Mouse (Mus musculus) ES-E14 (cell line): ENCODE data around the gene Arhgef11. TPM values are rescaled to one million over a fixed set of nuclear protein-coding genes. Genes with fewer than 3 reads are reported as not detected.
"Not testable (repeated sequence)": the region's sequence is repeated elsewhere in the genome, so short reads cannot be mapped to it uniquely, and the experiment has no call there.

Experiments
- DNase-seq: peaks from one replicate; pipeline ENCODE4 v3.0.0-alpha.2; 2013; ENCODE audit warnings: low read depth, low spot score
- H3K27ac ChIP-seq: 2 replicates; pipeline ENCODE4 v1.5.1; 2012; ENCODE audit warnings: low read depth, mild to moderate bottlenecking, low read length, moderate library complexity, mixed read lengths; ENCODE audit not compliant: poor library complexity, insufficient read depth, severe bottlenecking
- H3K36me3 ChIP-seq: 2 replicates; pipeline ENCODE4 v1.6.1; 2012; ENCODE audit warnings: mild to moderate bottlenecking, low read length, moderate library complexity, mixed read lengths; ENCODE audit not compliant: control insufficient read depth, poor library complexity, insufficient read depth, severe bottlenecking
- H3K4me1 ChIP-seq, 2 experiments: fragments of 150-350 bp in 1 of 2; sonication (generic) in 1 of 2; 2 replicates each; pipeline ENCODE4 v1.6.1; 2012; ENCODE audit warnings: low read length in 2 of 2, mild to moderate bottlenecking in 1 of 2, mixed read lengths in 1 of 2; ENCODE audit not compliant: control insufficient read depth in 2 of 2, insufficient read depth in 2 of 2, poor library complexity in 1 of 2
- H3K4me3 ChIP-seq, 2 experiments: fragments of 150-350 bp in 1 of 2; sonication (generic) in 1 of 2; 2 replicates each; pipeline ENCODE4 v1.5.1; 2012; ENCODE audit warnings: low read length in 2 of 2, low read depth in 1 of 2, mild to moderate bottlenecking in 1 of 2, mixed read lengths in 1 of 2; ENCODE audit not compliant: insufficient read depth in 1 of 2, poor library complexity in 1 of 2, severe bottlenecking in 1 of 2
- H3K9ac ChIP-seq: 2 replicates; pipeline ENCODE4 v1.6.1; 2012; ENCODE audit warnings: low read depth, mild to moderate bottlenecking, low read length, mixed read lengths; ENCODE audit not compliant: poor library complexity, insufficient read depth, severe bottlenecking
- H3K9me3 ChIP-seq: fragments of 150-350 bp; sonication (generic); 2 replicates; pipeline ENCODE4 v1.6.1; 2012; ENCODE audit warnings: low read depth, mild to moderate bottlenecking, low read length; ENCODE audit not compliant: control insufficient read depth, insufficient read depth
- CHD2 ChIP-seq: IDR thresholded peaks from 2 replicates; pipeline ENCODE4 v1.6.1; 2014; ENCODE audit warnings: mild to moderate bottlenecking, low read depth, low read length, inconsistent platforms
- HCFC1 ChIP-seq: IDR thresholded peaks from 2 replicates; pipeline ENCODE4 v1.6.1; 2012; ENCODE audit warnings: low read length, inconsistent platforms, borderline replicate concordance; ENCODE audit not compliant: insufficient read depth
- MAFK ChIP-seq: IDR thresholded peaks from 2 replicates; pipeline ENCODE4 v1.6.1; 2014; ENCODE audit warnings: mild to moderate bottlenecking, low read depth, low read length, inconsistent platforms; ENCODE audit not compliant: insufficient read depth
- ZC3H11A ChIP-seq: IDR thresholded peaks from 2 replicates; pipeline ENCODE4 v1.6.1; 2012; ENCODE audit warnings: low read depth, mild to moderate bottlenecking, inconsistent platforms, low read length, borderline replicate concordance
- ZNF384 ChIP-seq: IDR thresholded peaks from 2 replicates; pipeline ENCODE4 v1.6.1; 2012; ENCODE audit warnings: low read depth, low read length, inconsistent platforms
- in situ Hi-C, 2 experiments: fragments of 600-800 bp; cut with MboI; formaldehyde crosslinking; loops; one replicate each; pipeline ENCODE4 v1.15.1; 2025; ENCODE audit warnings: low sequenced_read_pairs in 2 of 2, inconsistent platforms in 1 of 2; ENCODE audit not compliant: unreplicated experiment in 2 of 2
- total RNA-seq: library from RNA; depleted of rRNA; stranded (reverse); fragments of 300-350 nt; gene quantifications from 2 replicates; pipeline ENCODE4 v1.2.3, GENCODE M21; 2012

Gene Arhgef11
- total RNA-seq, 1 experiment = 14.1 TPM

DNA sequence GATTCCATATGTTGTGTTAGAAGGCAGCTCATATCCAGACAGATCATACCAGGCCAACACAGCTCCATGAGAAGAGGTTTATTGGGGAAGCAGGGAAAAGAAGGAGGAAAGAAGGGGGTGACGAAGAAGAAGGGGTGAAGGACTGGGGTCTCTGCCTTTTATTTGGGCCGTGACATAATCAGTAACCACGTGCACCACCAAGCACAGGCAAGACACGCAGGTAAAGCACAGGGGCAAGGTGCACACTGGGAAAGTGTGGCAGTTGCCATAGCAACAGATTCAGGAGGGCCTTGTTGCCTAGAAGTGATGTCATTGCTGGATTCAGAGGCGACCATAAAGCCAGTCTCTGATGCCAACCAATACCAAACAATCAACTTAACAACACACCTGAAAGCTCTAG is 23.6 kb upstream of the Arhgef11 start:
- Histone ChIP-seq H3K4me1 (no peaks in the 10 kb centered on the region), H3K36me3 (no peaks in the 10 kb centered on the region), H3K9ac (no peak overlapping the region), H3K27ac (no peak overlapping the region), H3K4me3 (no peak overlapping the region), H3K9me3 (no peaks in the 10 kb centered on the region)
- in situ Hi-C loops = no loop called here
- TF ChIP-seq HCFC1 (no peak), CHD2 (no peak), ZC3H11A (no peak), MAFK (no peak), ZNF384 (no peak)
- DNase-seq = no peak

DNA sequence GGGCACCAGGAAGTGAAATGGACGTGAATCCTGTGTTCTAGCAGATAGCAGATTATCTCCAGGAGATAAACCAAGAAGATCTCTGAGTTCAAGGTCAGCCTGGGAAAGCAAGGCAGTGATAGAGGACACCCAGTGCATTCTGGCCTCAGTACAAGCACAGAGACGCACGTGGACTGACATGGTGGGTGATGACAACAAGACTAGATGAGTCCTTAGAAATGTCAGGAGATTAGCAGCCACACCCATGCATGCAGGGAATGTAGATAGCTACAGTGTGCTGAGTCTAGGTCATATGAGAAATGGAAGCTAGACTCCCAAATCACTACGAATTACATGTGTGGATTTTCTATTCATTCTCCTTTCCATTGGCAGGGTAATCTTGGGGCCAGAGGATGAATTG is 22.0 kb upstream of the Arhgef11 start:
- DNase-seq, H3K27ac ChIP-seq, H3K9ac ChIP-seq, H3K36me3 ChIP-seq, in situ Hi-C loops, H3K4me3 ChIP-seq, H3K4me1 ChIP-seq, H3K9me3 ChIP-seq: not testable (repeated sequence)

DNA sequence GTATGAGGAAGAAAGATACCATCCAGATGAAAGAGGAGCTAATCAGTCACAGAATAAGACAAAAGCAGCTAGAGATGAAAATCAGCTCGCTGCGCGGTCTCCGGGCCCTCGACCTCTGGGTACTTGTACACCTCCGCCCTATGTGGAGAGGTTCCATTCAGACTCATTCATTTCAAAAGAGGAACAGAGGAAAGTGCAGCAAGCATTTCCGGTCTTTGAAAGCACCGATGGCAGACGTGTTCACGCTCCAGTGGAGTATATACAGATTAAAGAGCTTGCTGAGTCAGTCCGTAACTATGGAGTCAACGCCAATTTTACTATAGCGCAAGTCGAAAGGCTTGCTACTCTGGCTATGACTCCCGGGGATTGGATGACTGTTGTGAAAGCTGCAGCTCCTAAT is 16.3 kb upstream of the Arhgef11 start:
- in situ Hi-C loops, H3K36me3 ChIP-seq, H3K4me3 ChIP-seq, H3K27ac ChIP-seq, H3K9me3 ChIP-seq, H3K4me1 ChIP-seq, DNase-seq, H3K9ac ChIP-seq: not testable (repeated sequence)

DNA sequence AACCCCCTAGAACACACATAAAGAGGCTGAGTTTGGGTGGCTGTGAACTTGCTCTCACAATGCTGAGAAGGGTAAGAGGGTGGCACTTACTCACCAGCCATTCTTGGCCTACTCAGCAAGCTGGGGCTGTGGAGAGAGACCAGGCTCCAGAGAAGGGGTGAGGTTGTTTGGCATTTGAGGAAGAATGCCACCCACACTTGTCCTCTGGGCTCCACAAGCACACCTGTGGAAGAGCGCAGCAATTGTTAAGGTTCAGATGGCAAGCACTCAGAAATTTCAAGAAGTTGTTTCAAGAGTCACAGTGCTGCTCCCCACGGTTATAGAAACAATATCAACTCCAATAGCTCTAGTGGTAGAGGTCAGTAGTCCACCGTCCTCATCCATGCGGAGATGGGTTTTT is 1.0 kb upstream of the Arhgef11 start:
- H3K9ac ChIP-seq = no peak overlapping the region
- in situ Hi-C loops = no loop called here
- DNase-seq = no peak
- no peak overlapping the region for H3K4me3 ChIP-seq
- H3K27ac ChIP-seq = no peak overlapping the region
- H3K4me1 ChIP-seq = peaks cover 0 to 11% of the 10 kb centered on the region in 2 experiments; a peak in 1 of 4 replicates
- TF ChIP-seq ZNF384 (no peak), CHD2 (no peak), MAFK (no peak), HCFC1 (no peak), ZC3H11A (no peak)
- no peaks in the 10 kb centered on the region for H3K9me3 ChIP-seq
- H3K36me3 ChIP-seq = no peaks in the 10 kb centered on the region

DNA sequence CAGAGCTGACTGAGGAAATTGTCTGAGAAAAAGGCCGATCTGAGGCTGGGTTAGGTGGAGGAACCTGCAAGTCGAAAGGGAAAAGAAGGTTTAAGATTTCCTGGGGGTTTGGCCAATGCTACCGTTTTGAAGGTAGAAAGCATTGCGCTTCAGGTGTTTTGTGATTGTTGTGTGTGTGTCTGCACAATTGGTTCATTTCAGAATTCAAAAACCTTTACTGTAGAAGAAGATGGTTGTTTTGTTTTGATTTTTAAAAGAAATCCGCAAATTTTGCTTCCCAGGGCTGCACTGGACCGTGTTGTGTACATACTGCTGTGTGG is 412 bp downstream of the Arhgef11 start:
- H3K9ac ChIP-seq = peak overlapping the region; percentile 100
- H3K27ac ChIP-seq = no peak overlapping the region
- no peaks in the 10 kb centered on the region for H3K36me3 ChIP-seq
- DNase-seq = no peak
- no peak for TF ChIP-seq CHD2
- TF ChIP-seq HCFC1 = 0 out of 2 replicates have a peak, but pooled peaks have one; percentile 4
- peaks cover 0 to 11% of the 10 kb centered on the region in 2 experiments; a peak in 1 of 4 replicates for H3K4me1 ChIP-seq
- H3K4me3 ChIP-seq = peak overlapping the region; percentile 97 to 100
- in situ Hi-C loops = no loop called here
- H3K9me3 ChIP-seq = no peaks in the 10 kb centered on the region
